Mouse (Mus musculus): Measurements from ENCODE around the gene Rdh19.
"Not testable (repeated sequence)": the region's sequence is repeated elsewhere in the genome, so short reads cannot be mapped to it uniquely, and the experiment has no call there.

Rdh19 gene

DNA sequence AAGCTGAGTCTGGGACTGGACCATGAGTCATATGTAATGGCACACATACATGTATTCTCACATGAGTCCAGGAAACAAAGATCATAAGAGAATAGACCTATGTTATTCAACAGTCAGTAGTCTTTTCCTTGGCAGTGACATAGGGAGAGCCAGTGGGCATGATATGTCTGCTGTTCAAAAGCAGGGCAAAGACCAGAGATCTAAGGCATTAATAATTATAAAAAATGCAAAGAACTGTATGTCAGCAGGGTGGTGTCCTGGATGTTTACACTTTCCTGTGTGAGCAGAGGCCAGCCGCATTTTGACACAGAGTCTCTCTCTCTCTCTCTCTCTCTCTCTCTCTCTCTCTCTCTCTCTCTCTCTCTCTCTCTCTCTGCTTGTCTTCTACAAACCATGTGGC is at the start of gene Rdh19:
Gene Rdh19, plus strand, starts transcription at position 301 of the 400 bp plus-strand sequence.
- in situ Hi-C loops (cut with MboI, MseI), result no loop called here

DNA sequence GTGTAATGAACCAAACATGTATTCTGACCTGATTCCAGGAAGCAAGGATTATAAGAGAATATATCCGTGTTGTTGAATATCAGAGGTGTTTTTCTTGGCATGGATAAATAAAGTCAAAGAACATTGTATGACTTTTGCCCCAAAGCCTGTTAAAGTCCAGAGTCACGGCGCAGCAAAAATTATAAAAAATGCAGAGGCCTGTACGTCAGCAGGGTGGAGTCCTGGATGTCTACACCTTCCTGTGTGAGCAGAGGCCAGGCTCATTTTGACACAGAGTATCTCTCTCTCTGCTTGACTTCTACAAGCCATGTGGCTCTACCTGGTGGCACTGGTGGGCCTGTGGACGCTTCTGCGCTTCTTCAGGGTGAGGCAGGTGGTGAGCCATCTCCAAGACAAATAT is 48.8 kb upstream of the Rdh19 start, which contains the start of gene Rdh16:
Gene Rdh16, plus strand, starts transcription at position 262 of the 400 bp plus-strand sequence.
- in situ Hi-C loops (cut with MboI, MseI), result no loop called here

DNA sequence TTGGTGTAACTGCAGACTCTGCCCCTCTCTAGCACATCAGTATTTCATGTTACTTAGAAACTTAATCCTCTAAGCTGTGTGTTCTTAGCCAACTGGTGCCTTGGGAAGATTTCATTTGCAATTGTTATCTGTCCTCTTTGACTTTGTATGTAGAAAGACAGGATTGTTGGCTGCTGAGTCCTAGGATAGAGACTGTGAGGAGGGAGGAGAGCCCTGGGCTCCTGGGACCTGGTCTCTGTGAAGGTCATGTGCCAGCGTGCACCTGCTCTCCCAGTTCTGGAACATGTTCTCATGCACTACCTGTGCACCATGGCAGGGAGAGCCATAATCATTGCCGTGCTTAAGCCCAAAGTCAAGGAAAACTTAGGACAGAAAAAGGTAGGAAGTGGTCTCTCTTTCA is 48.1 kb upstream of the Rdh19 start:
- in situ Hi-C loops (cut with MboI, MseI), result no loop called here

DNA sequence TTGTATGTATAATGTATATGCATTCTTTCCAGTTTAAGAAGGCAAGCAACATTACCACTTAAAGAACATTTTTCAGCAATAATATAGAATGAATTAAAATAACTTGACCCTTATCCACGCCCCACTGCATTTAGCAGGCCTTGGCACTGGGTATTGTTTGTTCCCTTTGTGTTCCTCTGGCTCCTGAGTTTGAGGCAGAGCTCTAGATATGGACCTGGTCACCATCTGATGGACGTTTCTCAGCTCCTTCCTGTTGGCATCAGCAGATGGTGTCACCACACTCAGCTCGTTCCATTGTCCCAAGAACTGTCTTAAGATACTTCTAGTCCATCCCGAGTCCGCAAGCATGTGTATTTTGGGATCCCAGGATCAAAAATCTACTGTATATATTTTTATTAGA is 47.5 kb upstream of the Rdh19 start:
- in situ Hi-C loops (cut with MboI, MseI), result no loop called here

DNA sequence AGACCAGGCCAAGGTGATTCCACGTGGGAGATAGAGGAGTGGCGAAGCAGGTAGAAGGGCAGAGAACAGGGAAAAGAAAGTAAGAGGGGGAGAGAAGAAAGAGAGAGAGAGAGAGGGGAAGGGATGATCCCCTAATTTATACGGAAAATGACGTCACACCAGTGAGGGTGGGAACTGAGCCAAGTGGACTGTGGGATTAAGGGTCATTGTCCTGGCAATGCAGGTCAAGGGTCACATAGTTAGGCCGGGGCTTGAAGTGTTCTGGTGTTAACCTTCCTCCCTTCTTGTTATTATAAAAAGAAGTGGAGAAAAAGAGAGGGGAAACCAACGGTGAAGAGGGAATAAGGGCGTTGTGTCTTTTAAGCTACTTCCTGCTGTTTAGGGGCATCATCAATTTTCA is 45.3 kb upstream of the Rdh19 start:
- in situ Hi-C loops (cut with MboI, MseI), result no loop called here

DNA sequence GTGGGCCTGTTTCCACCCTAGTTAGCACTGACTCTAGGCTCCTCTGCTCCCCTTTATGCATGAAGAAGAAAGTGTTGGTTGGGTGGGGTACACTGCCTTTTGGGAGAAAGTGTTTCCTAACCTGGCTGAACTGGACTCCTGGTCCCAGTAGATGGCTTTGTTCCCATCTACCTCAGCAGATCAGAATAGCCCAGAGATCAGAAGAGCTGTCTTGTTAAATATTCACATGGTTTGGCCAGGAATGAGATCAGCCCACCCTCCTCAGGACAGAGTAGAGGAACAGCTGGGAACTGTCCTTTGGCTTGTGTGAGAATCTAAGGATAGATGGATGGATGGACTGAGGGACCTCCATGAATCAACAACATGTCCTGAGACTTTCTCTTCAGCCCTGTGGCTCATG is 33.8 kb upstream of the Rdh19 start:
- in situ Hi-C loops (cut with MboI, MseI), result no loop called here

DNA sequence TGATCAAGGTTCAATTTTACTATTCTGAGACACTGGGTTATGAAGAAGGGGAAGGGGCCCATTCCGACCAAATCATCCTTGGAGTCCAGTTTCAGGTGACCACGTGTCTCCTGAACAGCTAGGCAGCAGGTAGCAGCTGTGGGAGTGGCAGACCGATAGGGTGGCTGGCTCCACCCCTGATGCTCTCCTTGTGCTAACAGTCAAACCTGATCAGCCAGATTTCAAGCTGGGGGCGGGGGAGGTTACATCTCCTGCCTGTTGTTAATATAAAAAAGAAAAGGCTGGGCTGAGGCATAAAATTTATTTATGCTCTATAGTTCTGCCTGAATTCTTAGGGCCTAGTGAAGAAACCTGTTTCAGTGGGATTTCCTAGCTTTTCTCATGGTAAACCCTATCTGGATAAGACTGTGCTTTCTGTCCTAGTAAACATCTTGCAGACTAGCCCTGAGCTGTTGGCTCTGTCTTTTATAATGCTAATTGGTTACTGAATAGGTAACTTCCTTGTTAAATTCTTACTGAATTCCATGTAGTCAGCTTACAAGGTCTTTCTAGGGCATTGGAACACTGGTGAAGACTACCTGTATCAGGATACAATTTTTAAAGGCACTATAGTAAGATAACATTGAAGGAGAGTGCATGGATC is 32.3 kb upstream of the Rdh19 start:
- in situ Hi-C loops (cut with MboI, MseI), result not testable (repeated sequence)

DNA sequence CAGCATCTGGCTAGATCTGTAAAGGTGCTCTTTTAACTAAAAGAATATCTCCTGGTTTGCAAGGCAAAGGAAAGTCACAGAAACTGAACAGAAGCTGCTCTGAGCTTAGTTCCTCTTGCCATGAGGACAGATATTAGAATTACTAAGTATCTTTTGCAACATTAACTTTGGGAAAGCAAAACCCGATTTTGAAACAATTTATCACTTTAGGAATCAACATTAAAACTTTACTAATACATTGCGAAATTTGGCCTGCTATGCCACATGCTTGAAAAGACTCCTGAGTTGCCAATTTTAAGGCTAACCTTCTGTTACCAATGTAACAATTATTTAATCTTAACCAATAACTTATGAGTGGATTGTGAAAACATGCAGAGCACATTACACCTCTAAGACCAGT is 27.9 kb upstream of the Rdh19 start:
- in situ Hi-C loops (cut with MboI, MseI), result not testable (repeated sequence)

DNA sequence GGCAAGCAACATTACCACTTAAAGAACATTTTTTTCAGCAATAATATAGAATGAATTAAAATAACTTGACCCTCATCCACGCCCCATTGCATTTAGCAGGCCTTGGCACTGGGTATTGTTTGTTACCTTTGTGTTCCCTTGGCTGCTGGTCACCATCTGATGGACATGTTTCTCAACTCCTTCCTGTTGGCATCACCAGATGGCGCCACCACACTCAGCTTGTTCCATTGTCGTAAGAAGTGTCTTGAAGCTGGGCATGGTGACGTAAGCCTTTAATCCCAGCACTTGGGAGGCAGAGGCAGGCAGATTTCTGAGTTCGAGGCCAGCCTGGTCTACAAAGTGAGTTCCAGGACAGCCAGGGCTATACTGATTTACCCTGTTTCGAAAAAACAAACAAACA is 24.3 kb upstream of the Rdh19 start:
- in situ Hi-C loops (cut with MboI, MseI), result no loop called here

DNA sequence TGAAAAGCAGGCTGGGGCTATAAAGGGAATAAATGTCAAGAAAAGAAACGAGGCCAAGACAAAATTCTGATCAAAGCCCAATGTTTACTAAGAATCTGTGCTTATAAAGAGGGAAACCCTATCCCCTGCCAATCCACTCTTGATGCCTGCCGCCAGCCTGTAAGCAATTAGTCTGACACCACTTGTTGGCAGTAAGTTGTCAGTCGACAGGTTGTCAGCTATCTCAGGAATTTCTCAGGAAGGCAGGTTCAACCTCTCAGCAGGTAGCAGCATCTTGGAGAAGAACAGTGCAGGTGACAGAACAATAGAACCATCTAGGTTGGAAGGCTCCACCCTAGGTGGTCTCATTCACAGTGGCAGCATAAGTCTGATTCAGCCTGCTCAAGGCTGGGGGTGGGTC is 20.6 kb upstream of the Rdh19 start:
- in situ Hi-C loops (cut with MboI, MseI), result no loop called here

DNA sequence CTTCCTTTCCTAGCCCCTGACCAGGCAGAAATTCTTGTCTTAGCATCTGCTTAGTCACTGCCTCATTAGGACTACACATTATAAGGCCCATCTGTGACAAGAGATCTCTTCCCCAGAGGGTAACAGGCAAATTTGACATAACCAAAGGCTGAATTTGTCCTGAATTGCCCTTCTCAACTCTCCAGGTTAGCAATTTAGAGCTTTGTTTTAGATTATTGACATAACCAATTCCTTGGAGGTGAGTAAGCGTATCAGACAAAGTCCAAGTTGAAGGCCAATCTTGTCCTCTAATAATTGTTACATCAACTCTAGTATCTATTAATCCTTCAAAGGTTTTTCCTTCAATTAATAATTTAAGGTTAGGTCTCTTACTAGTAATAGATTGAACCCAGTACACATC is 15.5 kb upstream of the Rdh19 start:
- in situ Hi-C loops (cut with MboI, MseI), result not testable (repeated sequence)

DNA sequence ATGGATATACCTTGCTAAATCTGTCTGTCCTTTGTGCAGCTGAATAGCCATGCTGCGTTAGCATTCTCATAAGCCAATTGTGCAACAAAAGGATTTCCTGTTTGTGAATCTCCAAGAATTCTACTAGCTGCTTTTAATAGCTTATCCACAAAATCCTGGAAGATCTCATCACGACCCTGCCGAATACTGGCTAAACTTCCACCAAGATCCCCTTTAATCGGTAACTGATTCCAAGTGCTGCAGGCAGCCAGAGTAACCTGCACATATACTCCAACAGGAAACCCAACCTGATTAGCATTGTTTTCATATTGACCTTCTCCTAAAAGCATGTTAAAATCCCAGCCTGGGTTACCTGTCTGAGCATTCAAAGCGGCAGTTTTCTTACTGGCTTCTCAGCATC is 14.4 kb upstream of the Rdh19 start:
- in situ Hi-C loops (cut with MboI, MseI), result no loop called here

DNA sequence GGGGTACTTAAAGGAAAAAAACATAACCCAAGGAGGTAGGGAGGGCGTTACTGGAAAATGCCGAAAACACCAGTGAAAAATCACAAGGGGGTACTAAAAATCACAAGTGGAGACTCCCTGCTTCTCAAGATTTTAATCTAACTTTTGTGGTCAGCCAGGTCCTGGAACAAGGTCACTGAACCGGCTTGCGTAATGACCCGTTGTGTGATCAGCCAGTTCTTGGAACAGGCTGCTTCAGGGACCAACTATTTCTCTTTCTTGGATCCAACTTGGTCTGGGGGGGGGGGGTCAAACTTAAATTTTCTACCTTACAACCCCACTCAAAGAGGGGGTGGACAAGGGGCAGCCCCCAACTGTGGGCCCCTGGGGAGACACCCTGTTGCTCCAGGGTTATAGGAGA is 11.9 kb upstream of the Rdh19 start:
- in situ Hi-C loops (cut with MboI, MseI), result not testable (repeated sequence)

DNA sequence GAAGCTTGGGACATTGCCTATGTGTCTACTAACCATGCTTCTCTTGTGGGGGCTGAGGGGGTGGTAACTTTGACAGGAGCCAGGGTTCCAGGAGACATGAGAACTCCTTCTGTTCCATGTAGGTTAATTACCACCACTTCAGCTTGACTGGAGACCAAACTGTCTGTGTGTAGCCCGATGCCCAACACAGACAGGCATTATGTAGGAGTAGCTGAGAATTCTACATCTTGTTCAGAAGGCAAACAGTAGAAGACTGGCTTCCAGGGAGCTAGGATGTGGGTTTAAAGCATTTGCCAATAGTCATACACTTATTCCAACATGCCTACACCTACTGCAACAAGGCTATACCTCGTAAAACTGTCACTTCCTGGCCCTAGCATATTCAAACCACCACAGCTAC is 11.2 kb upstream of the Rdh19 start:
- in situ Hi-C loops (cut with MboI, MseI), result no loop called here

DNA sequence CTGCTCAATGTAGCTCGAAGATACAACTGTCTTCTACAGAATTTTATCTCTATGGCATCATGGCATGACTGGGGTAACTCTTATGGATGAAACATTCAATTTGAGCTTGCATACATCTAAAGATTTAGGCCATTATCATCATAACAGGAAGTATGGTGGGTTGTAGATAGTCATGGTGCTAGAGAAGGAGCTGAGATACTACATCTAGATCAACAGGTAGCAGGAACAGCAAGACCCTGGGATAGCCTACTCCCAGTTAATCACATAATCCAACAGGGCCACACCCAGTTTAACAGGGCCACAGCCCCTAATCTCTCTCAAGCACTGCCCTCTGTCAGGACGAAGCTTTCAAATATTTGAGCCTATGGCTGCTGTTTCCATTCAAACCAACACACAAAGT is 9.0 kb upstream of the Rdh19 start:
- in situ Hi-C loops (cut with MboI, MseI), result no loop called here

DNA sequence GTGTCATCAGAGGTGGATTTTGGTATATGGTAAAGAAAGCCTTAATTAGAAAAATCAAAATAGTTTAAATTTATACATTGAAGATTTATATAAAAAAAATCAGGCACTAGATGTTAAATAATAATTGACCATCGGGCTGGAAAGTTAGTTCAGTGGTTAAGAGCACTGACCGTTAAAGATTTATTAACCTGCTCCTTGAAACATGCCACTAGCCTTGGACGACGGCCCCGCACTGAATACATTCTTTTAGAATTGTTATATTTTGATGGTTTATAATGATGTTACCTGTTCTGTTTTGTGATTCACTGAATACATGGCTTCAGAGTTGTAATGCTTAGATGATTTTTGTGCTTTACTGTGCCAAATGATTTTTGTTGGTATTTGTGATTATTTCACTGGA is 3.8 kb upstream of the Rdh19 start:
- in situ Hi-C loops (cut with MboI, MseI), result not testable (repeated sequence)

DNA sequence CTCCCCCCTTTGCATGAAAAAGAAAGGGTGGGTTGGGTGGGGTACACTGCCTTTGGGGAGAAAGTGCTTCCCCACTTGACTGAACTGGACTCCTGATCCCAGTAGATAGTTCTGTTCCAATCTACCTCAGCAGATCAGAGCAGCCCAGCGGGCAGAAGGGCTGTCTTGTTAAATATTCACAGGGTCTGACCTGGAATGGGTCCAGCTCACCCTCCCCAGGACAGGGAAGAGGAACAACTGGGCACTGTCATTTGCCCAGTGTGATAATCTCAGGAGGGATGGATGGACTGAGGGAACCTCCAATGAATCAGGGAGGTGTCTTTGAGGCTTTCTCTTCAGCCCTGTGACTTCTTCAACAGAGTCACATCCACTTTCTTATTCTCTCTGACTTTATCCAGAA is 1.6 kb upstream of the Rdh19 start:
- in situ Hi-C loops (cut with MboI, MseI), result no loop called here

DNA sequence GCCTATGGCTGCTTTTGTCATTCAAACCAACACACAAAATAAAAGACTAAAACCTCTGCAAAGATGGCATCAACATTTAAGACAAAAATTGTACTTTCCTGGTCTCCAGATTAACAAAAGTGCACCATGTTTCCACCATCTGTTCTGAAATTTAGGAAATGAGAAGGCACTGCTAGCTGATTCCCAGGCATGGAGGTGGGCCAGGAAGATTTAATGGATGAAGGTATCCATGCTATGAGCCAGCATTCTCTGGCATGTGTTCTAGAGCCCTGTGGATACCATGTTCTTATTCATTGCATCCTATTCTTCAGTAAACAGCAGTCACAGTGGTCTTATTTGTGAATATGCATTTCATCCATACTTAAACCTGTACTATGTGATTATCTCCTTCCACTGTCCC is 6.6 kb downstream of the Rdh19 start:
- in situ Hi-C loops (cut with MboI, MseI), result no loop called here

DNA sequence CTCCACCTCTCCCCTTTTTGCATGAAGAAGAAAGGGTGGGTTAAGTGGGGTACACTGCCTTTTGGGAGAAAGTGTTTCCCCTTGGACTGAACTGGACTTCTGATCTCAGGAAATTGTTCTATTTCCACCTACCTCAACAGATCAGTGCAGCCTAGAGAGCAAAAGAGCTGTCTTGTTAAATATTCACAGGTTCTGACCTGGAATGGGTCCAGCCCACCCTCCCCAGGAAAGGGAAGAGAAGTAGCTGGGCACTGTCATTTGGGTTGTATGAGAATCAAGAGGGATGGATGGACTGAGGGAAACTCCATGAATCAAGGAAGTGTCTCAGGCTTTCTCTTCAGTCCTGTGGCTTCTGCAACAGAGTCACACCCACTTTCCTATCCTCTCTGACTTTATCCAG is 15.2 kb downstream of the Rdh19 start:
- in situ Hi-C loops (cut with MboI, MseI), result loop anchor here (10.0 kb wide), 1 partner anchor 770 kb away; no protein-coding TSS in a partner anchor

DNA sequence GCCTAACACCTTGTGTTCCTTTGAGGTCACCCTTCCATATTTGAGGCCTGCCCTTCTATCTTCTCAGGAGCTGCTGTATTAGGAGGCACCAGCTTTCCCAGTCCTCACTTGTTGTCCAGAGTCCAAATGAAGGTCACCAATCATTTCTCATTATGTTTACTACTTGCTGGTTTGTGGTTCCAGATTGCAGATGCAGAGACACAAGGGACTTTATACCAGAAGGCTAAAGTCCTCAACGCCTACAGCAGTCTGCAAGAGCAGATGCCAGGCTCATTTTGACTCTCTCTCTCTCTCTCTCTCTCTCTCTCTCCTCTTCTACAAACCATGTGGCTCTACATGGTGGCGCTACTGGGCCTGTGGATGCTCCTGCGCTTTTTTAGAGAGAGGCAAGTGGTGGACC is 16.5 kb downstream of the Rdh19 start, which contains the start of gene Rdh16f2:
Gene Rdh16f2, plus strand, starts transcription at position 243 of the 400 bp plus-strand sequence.
- in situ Hi-C loops (cut with MboI, MseI), result loop anchor here (10.0 kb wide), 1 partner anchor 771 kb away; no protein-coding TSS in a partner anchor

DNA sequence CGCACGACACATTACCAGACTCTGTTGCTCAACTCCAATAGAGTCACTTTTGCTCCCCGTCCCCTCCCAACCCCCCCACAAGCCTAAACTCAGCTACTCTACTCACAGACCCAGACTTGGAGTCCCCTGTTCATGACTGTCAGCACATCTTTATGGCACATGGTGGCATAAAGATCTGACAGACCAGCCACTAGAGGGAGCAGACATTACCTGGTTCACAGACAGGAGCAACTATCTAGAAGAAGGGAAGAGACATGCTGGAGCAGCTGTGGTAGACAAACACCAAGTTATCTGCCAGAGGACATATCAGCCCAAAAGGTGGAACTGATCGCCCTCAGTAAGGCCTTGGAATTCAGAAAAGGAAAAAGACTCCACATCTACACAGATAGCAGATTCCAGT is 22.8 kb downstream of the Rdh19 start:
- in situ Hi-C loops (cut with MboI, MseI), result no loop called here

DNA sequence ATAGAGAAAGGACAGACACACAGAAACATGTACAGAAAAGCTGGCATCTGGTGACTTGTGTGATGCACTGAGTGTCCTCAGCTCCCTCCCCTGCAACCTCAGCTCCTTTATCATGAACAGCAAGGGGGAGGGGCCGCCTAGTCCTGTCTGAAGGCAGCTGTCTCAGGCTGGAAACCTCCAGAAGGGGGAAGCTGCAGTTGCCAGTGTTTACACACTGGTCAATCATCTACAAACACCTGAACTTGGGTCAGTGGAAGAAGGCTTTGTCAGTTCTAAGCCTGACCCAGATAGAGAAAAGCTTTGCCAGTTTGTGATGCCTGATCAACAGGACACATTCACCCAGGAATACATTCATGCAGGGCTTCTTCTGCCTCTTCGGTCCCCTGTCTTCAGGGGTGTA is 28.0 kb downstream of the Rdh19 start:
- in situ Hi-C loops (cut with MboI, MseI), result no loop called here

DNA sequence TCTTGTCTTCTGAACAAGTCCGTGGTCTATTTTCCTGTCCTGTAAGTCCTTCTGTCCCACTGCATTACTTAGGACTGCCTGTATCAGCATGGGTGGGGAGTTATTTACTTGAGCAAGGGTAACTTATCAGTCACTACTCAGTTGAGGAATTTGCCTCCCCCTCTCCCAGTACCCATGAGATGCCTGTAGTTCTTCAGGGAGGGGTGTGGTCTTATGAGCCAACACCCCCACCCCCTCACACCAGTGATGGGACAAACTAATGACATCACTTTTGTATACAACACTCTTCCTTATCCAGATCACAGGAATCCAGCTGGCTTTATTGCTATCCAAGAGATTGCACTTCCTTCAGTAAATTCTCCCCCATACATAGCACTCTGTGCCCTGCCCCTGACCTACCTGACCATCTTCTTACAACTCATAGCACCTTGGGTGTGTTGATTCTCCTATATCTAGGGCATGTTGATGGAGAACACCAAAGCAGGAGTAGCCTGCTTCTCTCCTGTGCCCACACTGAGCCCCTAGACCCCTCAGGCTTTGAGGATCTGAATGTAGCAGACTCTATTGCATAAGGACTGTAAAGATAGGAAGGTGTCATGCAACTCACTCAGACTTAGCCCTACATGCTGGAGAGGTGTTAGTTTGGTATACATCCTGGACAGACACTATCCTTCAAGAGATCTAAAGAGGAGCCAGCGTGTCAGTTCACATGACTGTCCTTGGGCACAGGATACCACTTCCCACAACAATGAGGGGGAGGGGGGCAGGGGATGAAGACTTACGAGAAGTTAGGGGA is 28.7 kb downstream of the Rdh19 start:
- in situ Hi-C loops (cut with MboI, MseI), result no loop called here
